Mouse (Mus musculus): ENCODE measurements around the gene Tmem179b. TPM values are rescaled to one million over a fixed set of nuclear protein-coding genes. Genes with fewer than 3 reads are reported as not detected.
"Not testable (repeated sequence)": the region's sequence is repeated elsewhere in the genome, so short reads cannot be mapped to it uniquely, and the experiment has no call there.

Tmem179b gene
- polyA plus RNA-seq, 1 experiment, result 18.8 TPM

- no peak overlapping the region for H3K4me3 ChIP-seq (ENCODE audit: insufficient read depth, low read length)
- H3K4me1 ChIP-seq (ENCODE audit: control insufficient read depth, insufficient read depth, low read length), result peaks cover 5% of the 10 kb centered on the region; the same call in 1 of the 2 replicates
- TF ChIP-seq POLR2A (IDR thresholded peaks at IDR 0.05; ENCODE audit: extremely low read depth, insufficient read depth, low read length) (no peak), CTCF (IDR thresholded peaks at IDR 0.05; ENCODE audit: extremely low read depth, insufficient read depth, low read length) (no peak)
- H3K27ac ChIP-seq (ENCODE audit: insufficient read depth, low read length), result no peak overlapping the region
These were observed 34.6 kb downstream of the Tmem179b start for GRCm38 (mm10) chr19:8739646-8740045.

DNA sequence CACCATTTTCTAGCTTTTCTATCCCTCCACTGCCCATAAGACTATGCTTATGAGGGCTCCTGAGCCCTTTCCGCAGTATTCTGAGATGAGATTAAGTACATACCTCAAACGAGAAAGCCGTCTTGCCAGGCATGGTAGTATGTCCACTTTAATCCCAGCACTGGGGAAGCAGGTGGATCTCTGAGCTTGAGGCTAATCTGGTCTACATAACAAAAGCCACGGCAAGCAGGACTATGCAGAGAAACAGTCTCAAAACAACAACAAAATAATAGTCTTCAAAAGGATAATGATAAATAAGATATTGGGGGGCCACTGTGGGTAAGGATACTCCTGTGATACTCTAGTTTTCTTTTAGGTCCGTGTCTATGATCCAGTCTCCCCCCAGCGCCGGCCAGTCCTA lies 35.4 kb downstream of the Tmem179b start:
- H3K27ac ChIP-seq (ENCODE audit: insufficient read depth, low read length), result no peak overlapping the region
- no peak overlapping the region for H3K4me3 ChIP-seq (ENCODE audit: insufficient read depth, low read length)
- H3K4me1 ChIP-seq (ENCODE audit: control insufficient read depth, insufficient read depth, low read length), result peaks cover 5% of the 10 kb centered on the region; the same call in 1 of the 2 replicates
- no peak for TF ChIP-seq CTCF (IDR thresholded peaks at IDR 0.05; ENCODE audit: extremely low read depth, insufficient read depth, low read length)
- no peak for TF ChIP-seq POLR2A (IDR thresholded peaks at IDR 0.05; ENCODE audit: extremely low read depth, insufficient read depth, low read length)

DNA sequence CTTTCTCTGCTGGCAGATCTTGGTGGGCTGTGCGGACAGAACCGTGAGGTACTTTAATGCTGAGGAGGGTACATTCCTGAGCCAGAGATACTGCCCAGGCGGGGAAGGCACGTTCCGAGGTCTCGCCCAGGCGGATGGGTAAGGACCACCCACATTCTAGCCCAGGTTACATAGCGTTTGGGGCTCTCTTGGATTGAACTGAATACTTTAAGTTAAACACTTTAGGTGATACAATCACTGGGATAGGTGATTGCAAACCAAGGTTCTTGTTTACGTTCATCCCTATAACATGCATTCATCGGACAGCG lies 38.2 kb downstream of the Tmem179b start:
- TF ChIP-seq POLR2A (IDR thresholded peaks at IDR 0.05; ENCODE audit: extremely low read depth, insufficient read depth, low read length) (no peak), CTCF (IDR thresholded peaks at IDR 0.05; ENCODE audit: extremely low read depth, insufficient read depth, low read length) (no peak)
- peak overlapping the region; percentile 93 for H3K4me3 ChIP-seq (ENCODE audit: insufficient read depth, low read length)
- no peaks in the 10 kb centered on the region for H3K4me1 ChIP-seq (ENCODE audit: control insufficient read depth, insufficient read depth, low read length)
- no peak overlapping the region for H3K27ac ChIP-seq (ENCODE audit: insufficient read depth, low read length)

GRCm38 (mm10) chr19:8735389-8736159 lies 38.7 kb downstream of the Tmem179b start, which contains the start of gene Wdr74:
Wdr74 (plus strand) TSS chr19:8735827.
- Histone ChIP-seq H3K4me1 (ENCODE audit: control insufficient read depth, insufficient read depth, low read length) (no peaks in the 10 kb centered on the region), H3K27ac (ENCODE audit: insufficient read depth, low read length) (no peak within 1 kb of the TSS), H3K4me3 (ENCODE audit: insufficient read depth, low read length) (peak within 1 kb of the TSS; percentile 93)
- TF ChIP-seq CTCF (IDR thresholded peaks at IDR 0.05; ENCODE audit: extremely low read depth, insufficient read depth, low read length) (no peak), POLR2A (IDR thresholded peaks at IDR 0.05; ENCODE audit: extremely low read depth, insufficient read depth, low read length) (peak; percentile 89)

DNA sequence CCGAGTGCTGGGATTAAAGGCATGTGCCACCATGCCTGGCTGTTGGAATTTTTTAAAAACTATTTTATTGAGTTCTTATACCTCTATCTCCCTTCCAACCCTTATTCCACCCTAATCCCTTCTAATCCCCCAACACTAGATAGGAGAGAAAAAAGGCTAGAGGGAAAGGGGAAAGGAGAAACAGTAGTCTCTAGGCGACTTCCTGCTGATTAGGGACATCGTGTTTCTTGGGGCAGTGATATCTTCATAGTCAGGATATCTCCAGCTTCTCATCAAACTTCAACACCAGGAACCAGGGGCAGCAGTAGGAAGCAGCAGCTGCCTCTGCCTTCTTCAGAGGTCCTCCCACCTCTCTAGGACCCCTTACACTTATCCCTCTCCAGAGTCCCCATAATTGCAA lies 39.9 kb downstream of the Tmem179b start:
- H3K4me3 ChIP-seq (ENCODE audit: insufficient read depth, low read length), result no peak overlapping the region
- TF ChIP-seq CTCF (IDR thresholded peaks at IDR 0.05; ENCODE audit: extremely low read depth, insufficient read depth, low read length), result no peak
- no peak for TF ChIP-seq POLR2A (IDR thresholded peaks at IDR 0.05; ENCODE audit: extremely low read depth, insufficient read depth, low read length)
- no peak overlapping the region for H3K27ac ChIP-seq (ENCODE audit: insufficient read depth, low read length)
- H3K4me1 ChIP-seq (ENCODE audit: control insufficient read depth, insufficient read depth, low read length), result no peaks in the 10 kb centered on the region

DNA sequence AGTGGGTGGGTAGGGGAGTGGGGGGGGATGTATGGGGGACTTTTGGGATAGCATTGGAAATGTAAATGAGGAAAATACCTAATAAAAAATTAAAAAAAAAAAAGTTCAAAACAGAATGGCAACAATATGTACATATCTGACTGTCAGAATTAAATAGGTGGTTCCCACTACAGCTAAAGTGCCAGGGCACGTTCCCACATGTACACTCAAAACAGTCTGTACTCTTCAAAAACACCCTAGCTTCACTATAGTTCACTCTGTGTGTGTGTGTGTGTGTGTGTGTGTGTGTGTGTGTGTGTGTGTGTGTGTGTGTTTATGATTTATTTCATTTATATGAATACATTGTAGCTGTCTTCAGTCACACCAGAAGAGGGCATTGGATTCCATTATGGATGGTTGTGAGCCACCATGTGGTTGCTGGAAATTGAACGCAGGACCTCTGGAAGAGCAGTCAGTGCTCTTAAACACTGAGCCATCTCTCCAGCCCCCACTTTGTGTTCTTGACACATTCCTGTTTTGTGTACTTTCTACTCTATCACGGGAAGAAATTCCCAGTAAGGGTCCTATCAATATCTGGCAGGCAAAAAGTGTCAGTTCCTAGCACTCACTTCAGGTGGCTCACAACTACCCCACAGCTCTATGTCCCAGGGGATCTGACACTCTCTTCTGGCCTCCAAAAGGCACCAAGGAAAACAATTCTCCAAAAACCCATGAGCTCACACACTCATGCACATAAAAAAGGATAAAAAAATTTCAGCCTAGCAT lies 45.8 kb downstream of the Tmem179b start:
- H3K4me1 ChIP-seq (ENCODE audit: control insufficient read depth, insufficient read depth, low read length); H3K27ac ChIP-seq (ENCODE audit: insufficient read depth, low read length); H3K4me3 ChIP-seq (ENCODE audit: insufficient read depth, low read length): not testable (repeated sequence)

DNA sequence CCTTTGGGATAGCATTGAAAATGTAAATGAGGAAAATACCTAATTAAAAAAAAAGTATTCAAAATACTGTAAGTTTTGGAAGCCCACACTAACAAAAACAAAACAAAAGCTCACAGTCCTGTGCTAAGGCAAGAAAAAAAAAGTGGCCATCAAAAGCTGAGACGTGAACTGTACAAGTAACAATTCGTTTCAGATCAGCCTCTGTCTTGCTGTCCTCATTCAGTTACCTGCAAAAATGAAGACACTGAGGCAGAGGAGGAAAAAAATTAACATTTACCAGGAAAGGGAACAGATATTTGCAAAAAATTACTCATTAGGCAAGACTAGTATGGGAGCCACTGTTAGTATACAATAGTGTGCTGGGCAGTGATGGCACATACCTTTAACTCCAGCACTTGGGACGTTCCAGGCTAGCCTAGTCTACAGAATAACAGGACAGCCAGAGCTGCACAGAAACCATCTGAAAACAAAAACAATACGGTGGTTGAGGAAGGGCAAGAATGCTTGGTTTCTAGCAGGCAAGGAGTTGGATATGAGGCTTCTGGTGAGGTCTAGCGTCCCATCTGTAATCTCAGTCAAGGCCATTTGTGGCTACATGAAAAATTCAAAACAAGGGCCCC lies 46.7 kb downstream of the Tmem179b start:
- no peak for TF ChIP-seq CTCF (IDR thresholded peaks at IDR 0.05; ENCODE audit: extremely low read depth, insufficient read depth, low read length)
- TF ChIP-seq POLR2A (IDR thresholded peaks at IDR 0.05; ENCODE audit: extremely low read depth, insufficient read depth, low read length), result no peak
- Histone ChIP-seq H3K4me1 (ENCODE audit: control insufficient read depth, insufficient read depth, low read length) (no peaks in the 10 kb centered on the region), H3K4me3 (ENCODE audit: insufficient read depth, low read length) (no peak overlapping the region), H3K27ac (ENCODE audit: insufficient read depth, low read length) (no peak overlapping the region)

- no peak overlapping the region for H3K4me3 ChIP-seq (ENCODE audit: insufficient read depth, low read length)
- no peaks in the 10 kb centered on the region for H3K4me1 ChIP-seq (ENCODE audit: control insufficient read depth, insufficient read depth, low read length)
- H3K27ac ChIP-seq (ENCODE audit: insufficient read depth, low read length), result no peak overlapping the region
- TF ChIP-seq POLR2A (IDR thresholded peaks at IDR 0.05; ENCODE audit: extremely low read depth, insufficient read depth, low read length) (no peak), CTCF (IDR thresholded peaks at IDR 0.05; ENCODE audit: extremely low read depth, insufficient read depth, low read length) (no peak)
These were observed 47.5 kb downstream of the Tmem179b start for GRCm38 (mm10) chr19:8726609-8727390.

DNA sequence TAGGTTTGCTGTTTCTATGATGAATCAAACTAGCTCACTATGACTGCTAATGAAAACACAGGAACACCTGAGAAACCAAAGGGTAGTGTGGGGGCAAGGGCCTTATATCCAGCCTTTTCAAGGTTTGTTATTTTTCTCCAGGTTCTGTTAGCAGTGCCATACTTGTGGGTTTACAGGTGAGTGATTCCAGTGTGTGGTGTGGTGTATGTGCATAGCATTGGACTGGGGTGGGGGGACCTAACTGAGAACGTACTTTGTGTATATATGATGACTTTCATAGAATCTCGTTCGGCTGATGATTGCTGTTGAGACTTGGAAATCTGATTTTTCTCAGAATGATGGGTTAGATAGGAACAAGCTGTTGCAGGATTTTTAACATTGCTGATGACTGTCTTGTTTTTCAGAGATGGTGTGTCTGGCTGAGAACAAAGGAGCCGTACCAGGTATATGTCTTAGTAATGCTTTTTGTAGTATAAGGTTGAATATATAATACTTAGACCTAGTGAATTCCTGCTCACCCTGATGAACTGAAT lies 49.1 kb downstream of the Tmem179b start:
- H3K4me1 ChIP-seq (ENCODE audit: control insufficient read depth, insufficient read depth, low read length), result 0 out of 2 replicates have a peak, but pooled peaks cover 2% of the 10 kb centered on the region
- TF ChIP-seq POLR2A (IDR thresholded peaks at IDR 0.05; ENCODE audit: extremely low read depth, insufficient read depth, low read length) (no peak), CTCF (IDR thresholded peaks at IDR 0.05; ENCODE audit: extremely low read depth, insufficient read depth, low read length) (no peak)
- no peak overlapping the region for H3K27ac ChIP-seq (ENCODE audit: insufficient read depth, low read length)
- H3K4me3 ChIP-seq (ENCODE audit: insufficient read depth, low read length), result no peak overlapping the region; the same call in 1 of the 2 replicates

All from cortical plate, adult 2 months (tissue).